Mouse (Mus musculus) 3134 (cell line): ENCODE measurements around the gene Cdc42bpg.
"Not testable (repeated sequence)": the region's sequence is repeated elsewhere in the genome, so short reads cannot be mapped to it uniquely, and the experiment has no call there.

Source experiments
- DNase-seq: peaks from one replicate; pipeline ENCODE4 v3.0.0-alpha.2; 2011; ENCODE audit warnings: low spot score; ENCODE audit not compliant: insufficient read length; ENCODE audit errors: extremely low read depth

The Cdc42bpg gene

DNA sequence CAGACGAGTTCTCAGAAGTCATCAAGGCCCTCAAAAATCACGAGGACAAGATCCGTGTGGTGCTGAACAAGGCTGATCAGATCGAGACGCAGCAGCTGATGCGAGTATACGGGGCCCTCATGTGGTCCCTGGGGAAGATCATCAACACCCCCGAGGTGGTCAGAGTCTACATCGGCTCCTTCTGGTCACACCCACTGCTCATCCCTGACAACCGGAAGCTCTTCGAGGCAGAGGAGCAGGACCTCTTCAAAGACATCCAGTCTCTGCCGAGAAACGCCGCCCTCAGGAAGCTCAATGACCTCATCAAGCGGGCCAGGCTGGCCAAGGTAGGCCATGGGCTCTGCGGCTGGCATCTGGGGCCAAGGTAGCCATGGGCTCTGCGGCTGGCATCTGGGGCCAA lies 12.0 kb upstream of the Cdc42bpg start:
- no peak for DNase-seq

DNA sequence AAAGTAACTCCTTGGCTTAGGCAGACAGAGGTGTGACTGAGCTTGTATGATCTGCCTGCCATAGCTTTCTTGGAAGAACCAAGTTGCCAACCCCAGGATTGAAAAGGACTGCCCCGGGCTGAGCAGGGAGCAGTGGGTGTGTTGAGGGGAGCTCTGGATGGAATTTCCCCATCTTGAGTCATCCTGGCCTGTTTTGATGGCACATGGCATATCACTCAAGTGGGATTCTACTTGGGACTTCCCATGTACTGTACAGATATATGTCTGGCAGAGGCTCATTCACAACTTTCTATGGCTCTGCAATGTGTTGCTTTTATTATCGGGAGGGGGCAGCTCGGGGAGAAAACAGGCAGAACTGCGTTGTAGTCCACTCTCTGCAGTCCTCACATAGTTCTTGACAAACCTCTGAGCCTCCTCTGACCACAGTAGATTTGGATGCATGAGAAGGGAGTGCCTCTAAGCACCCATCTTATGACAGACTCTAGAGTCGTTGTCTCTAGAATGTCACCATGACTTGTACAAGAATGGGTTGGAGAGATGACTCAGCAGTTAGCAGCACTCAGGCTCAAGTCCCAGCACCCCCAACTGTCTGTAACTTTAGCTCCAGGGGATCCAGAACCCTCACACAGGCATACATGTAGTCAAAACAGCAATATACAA lies 9.6 kb upstream of the Cdc42bpg start:
- DNase-seq = peak; percentile 35

- DNase-seq = peak; percentile 85
These were observed 8.6 kb upstream of the Cdc42bpg start for GRCm38 (mm10) chr19:6297641-6298040.

DNA sequence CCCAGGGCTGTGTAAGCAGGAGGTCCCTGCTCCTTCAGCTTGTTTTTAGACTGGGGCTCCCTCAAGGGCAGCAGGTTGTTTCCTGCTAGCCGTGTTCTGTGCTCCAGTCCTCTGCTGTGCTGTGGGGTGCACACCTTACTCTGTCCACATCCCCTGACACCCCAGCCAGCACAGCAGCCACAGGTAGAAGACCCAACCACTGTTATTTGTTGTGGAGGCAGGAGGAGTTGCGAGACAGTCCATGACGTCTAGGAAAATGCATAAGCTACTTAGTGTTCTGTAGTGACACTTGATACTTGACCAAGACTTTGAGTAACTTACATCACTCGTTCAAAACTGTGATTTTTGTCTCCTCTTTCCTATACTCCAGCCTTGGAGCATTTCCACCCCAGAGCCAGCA lies 7.3 kb upstream of the Cdc42bpg start:
- DNase-seq = no peak

- no peak for DNase-seq
These were observed 6.6 kb upstream of the Cdc42bpg start for GRCm38 (mm10) chr19:6299450-6300267.

DNA sequence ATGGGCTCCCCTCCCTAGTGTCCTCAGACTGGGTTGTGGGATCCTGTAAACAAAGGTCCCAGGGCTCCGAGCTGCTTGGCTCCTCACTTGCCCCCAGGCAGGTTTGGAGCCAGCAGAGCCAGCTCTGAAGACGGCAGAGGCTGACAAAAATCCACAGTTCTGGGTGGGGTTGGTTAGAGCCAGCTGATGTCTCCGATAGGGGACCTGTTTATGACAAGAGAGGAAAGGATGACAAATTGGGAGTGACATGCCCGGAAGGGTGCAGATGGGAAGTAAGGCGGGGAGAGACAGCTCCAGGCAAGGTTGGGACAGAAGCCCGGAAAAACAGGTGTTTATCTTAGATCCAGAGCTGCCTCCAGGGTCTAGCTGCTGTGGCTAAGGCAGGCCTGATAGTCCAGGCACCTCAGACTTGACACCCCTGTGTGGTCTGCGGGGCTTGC lies 5.8 kb upstream of the Cdc42bpg start:
- no peak for DNase-seq

GRCm38 (mm10) chr19:6302114-6302513 lies 4.1 kb upstream of the Cdc42bpg start:
- DNase-seq = no peak

DNA sequence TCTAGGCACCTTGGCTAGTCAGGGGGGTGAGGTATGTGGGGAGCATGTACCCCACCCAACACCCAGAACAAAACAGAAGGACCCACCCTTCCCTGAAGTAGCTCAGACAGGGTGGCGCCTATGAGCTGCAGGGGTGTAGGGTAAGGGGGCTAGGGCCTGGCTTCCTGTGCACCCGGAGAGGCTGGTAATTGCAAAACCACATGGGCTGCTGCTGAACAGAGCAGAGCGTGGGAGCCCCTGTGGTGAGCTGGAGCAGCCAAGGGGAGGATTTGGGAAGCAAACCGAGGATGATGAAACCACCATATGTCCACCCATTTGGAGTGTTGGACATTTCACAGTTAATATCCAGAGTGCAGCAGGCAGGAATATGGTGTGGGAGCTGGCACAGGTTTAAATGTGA lies 3.7 kb upstream of the Cdc42bpg start:
- no peak for DNase-seq

DNA sequence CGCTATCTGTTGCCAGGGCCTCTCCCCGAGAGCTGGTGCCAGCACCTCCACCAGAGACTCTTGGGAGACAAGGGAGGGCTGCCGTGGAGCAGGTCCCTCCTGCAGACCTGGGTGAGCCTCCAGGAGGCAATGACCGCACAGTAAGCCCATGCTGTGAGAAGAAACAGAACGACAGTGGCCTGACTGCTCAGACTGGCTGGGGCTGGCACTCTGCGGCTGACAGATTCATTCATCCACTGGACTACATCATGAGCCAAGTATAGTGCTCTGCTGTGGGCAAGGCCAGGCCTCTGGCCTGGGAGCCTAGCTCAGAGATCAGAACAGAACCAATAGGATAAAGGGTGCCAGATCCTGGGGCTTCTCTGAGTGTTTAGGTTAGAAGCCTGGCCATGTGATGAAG lies 2.4 kb upstream of the Cdc42bpg start:
- DNase-seq = no peak

- DNase-seq = peak; percentile 65
These were observed 1.3 kb upstream of the Cdc42bpg start for GRCm38 (mm10) chr19:6304787-6305516.

- DNase-seq = no peak
These were observed 640 bp upstream of the Cdc42bpg start for GRCm38 (mm10) chr19:6305517-6306115.

DNA sequence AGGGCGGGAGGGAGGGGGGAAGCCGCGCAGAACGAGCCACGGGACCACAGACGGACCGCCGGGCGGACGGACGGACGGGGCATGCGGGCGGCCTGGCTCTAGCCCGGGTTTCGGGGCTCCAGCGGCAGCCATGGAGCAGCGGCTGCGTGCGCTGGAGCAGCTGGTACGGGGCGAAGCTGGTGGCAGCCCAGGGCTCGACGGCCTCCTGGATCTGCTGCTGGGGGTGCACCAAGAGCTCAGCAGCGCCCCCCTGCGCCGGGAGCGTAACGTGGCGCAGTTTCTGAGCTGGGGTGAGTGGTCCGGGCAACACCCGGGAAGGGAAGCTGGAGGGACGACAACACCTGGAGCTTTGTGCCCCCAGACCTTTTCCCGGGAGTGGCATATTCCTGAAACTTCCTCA lies 330 bp downstream of the Cdc42bpg start:
- DNase-seq = no peak

- DNase-seq = no peak
These were observed 1.7 kb downstream of the Cdc42bpg start for GRCm38 (mm10) chr19:6307733-6308531.

- DNase-seq = no peak
These were observed 3.9 kb downstream of the Cdc42bpg start for GRCm38 (mm10) chr19:6310181-6310580.

- not testable (repeated sequence) for DNase-seq
These were observed 5.5 kb downstream of the Cdc42bpg start for GRCm38 (mm10) chr19:6311783-6312182.

DNA sequence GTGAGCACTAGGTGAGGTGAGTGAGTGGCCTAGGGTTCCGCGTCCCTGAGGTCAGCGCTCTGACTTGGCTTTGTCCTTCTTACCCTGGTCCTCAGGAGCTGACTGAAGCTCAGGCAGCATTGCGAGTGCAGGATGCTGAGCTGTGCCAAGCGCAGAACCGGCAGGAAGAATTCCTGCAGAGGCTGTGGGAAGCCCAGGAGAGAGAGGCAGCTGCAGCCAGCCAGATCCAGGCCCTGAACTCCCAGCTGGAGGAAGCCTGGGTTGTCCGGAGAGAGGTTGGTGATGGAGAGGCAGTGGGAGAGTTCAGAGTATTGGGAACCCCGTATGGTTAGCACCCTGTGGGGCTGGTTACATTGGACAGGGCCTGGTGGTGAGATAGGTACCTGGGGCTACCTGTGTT lies 7.5 kb downstream of the Cdc42bpg start:
- no peak for DNase-seq

GRCm38 (mm10) chr19:6314513-6314912 lies 8.3 kb downstream of the Cdc42bpg start:
- no peak for DNase-seq

GRCm38 (mm10) chr19:6315573-6315972 lies 9.3 kb downstream of the Cdc42bpg start:
- DNase-seq = no peak

DNA sequence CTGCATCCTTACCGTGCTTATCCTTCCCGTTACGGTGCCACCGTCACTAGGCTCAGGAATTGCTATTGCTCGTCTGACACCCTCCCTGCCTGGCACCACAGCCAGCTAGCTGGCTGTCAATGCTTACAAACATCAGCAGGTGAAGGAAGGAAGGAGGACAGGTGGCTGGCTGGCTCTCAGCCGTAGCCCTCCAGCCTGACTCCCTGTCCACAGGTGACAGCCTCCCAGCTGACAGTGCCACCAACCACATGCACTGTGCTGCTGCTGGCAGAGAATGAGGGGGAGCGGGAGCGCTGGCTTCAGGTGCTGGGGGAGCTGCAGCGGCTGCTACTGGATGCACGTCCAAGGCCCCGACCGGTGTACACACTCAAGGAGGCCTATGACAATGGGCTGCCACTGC lies 11.9 kb downstream of the Cdc42bpg start:
- no peak for DNase-seq

DNA sequence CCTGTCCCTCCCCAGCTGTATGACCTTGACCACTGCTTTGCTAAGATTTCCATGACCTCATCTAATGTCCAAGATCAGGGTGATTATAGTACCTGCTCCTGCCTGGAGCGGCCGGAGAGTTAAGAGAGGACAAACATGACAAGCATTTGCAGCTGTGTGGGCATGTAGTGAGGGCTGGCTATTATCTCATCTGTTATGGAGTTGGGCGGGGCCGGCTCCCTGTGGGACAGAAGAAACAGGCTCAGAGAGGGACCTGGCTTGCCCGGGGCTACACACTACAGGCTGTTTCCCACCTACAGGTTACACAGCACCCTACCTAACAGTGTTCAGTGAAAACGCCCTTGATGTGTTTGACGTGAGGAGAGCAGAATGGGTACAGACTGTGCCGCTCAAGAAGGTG lies 15.1 kb downstream of the Cdc42bpg start:
- no peak for DNase-seq
